Mouse (Mus musculus): ENCODE measurements around the gene Rreb1. TPM values are rescaled to one million over a fixed set of nuclear protein-coding genes. Genes with fewer than 3 reads are reported as not detected.
"Not testable (repeated sequence)": the region's sequence is repeated elsewhere in the genome, so short reads cannot be mapped to it uniquely, and the experiment has no call there.

The Rreb1 gene
- polyA plus RNA-seq, 1 experiment from 2014 or later: 21.2 TPM

DNA sequence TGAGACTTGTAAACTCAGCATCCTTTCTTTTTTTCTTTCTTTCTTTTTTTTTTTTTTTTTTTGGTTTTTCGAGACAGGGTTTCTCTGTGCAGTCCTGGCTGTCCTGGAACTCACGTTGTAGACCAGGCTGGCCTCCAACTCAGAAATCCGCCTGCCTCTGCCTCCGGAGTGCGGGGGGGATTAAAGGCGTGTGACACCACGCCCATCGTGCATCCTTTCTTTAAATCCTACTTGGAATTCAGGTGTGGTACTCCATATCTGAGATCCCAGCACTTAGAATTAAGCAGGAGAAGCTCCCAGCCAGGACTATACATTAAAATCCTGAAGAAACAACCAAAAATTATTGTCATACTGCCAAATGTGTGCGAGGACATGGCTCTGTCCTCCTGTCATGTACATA, 57.6 kb downstream of the Rreb1 start:
- not testable (repeated sequence) for H3K4me3 ChIP-seq (ENCODE audit: low read depth, low read length); H3K27ac ChIP-seq (ENCODE audit: low read length); ATAC-seq (ENCODE audit: insufficient number of reproducible peaks, insufficient read depth, low FRiP score, low read depth); H3K9me3 ChIP-seq (ENCODE audit: control insufficient read depth, low read depth, low read length); H3K4me2 ChIP-seq (replicated peaks; ENCODE audit: low read depth, low read length); H3K27me3 ChIP-seq (ENCODE audit: control insufficient read depth, insufficient read depth, low read length); H3K36me3 ChIP-seq (ENCODE audit: control insufficient read depth, insufficient read depth, low read length); H3K9ac ChIP-seq (replicated peaks; ENCODE audit: low read depth, low read length)
- WGBS: 87% methylated on average over 9 of the region's 9 CpGs
- peaks cover 16% of the 10 kb centered on the region for H3K4me1 ChIP-seq (ENCODE audit: control insufficient read depth, insufficient read depth, low read length)

DNA sequence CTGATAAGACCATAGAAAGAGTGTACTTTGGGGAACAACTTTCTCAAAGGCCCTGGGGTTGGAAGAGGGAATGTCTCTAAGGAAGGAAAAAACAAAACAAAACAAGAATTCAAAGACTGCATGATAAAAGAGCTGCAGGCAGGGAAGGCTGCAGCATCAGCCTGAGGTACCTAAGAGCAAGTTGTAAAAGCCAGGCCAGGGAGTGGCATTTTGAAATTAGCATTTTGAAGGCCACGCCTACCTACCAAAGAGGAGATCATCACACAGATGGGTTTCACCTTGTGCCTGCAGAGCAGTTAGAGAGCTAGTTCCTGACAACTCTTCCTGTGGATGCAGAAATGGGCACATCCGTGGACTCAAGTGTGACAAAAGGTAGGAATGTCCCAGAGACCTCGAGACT, 59.2 kb downstream of the Rreb1 start:
- 0 out of 2 replicates have a peak, but pooled peaks cover 5% of the 10 kb centered on the region for H3K4me1 ChIP-seq (ENCODE audit: control insufficient read depth, insufficient read depth, low read length)
- no peak for ATAC-seq (ENCODE audit: insufficient number of reproducible peaks, insufficient read depth, low FRiP score, low read depth)
- H3K36me3 ChIP-seq (ENCODE audit: control insufficient read depth, insufficient read depth, low read length): no peaks in the 10 kb centered on the region
- WGBS: 64% methylated on average over 3 of the region's 3 CpGs
- no peaks in the 10 kb centered on the region for H3K27me3 ChIP-seq (ENCODE audit: control insufficient read depth, insufficient read depth, low read length)
- no peak overlapping the region for H3K27ac ChIP-seq (ENCODE audit: low read length)
- H3K9ac ChIP-seq (replicated peaks; ENCODE audit: low read depth, low read length): no peak overlapping the region
- no peak overlapping the region for H3K4me2 ChIP-seq (replicated peaks; ENCODE audit: low read depth, low read length)
- H3K4me3 ChIP-seq (ENCODE audit: low read depth, low read length): no peak overlapping the region
- no peaks in the 10 kb centered on the region for H3K9me3 ChIP-seq (ENCODE audit: control insufficient read depth, low read depth, low read length)

DNA sequence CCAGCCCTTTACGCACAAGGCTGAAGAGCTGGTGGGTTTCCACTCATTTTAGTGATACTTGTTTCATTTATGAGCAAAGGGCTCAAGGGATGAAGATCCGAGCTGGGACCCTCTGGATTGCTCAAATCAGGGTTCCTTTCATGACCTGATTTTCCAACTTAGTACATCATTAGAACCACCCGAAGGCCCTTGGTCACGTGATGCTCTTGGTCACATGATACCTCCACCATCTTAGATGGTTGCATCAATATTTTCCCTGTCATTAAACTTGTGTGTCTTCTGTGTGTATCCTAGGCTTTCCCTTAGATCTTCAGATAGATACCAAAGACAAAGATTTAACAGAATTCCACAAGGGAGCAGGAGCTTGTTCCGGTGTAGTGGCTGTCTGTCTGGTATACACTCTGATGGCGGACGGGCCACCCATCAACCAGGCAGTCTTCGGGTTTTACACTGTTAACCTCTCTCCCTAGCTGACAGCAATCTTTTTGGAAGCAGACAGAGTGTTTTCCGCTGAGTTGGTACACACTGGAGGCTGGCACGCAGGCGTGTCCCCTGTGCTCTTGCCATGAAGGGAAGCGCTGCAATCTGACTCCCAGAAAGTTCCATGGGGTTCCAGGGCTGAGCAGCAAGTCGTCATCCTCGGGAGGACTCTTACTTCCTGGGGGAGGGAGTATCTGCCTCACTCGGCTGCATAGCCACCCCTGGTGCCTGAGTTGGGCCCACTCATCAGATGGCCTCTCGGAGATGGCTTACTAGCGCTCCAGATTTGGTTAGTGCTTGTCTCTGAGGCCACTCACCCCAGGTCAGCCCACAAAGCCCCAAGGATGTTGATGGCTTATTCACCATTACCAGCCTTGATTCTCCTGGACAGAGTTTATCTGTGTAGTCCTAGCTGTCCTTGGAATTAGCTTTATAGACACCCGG, 60.3 kb downstream of the Rreb1 start:
- Histone ChIP-seq H3K4me1 (ENCODE audit: control insufficient read depth, insufficient read depth, low read length) (0 out of 2 replicates have a peak, but pooled peaks cover under 1% of the 10 kb centered on the region), H3K36me3 (ENCODE audit: control insufficient read depth, insufficient read depth, low read length) (no peaks in the 10 kb centered on the region), H3K27me3 (ENCODE audit: control insufficient read depth, insufficient read depth, low read length) (no peaks in the 10 kb centered on the region), H3K4me3 (ENCODE audit: low read depth, low read length) (no peak overlapping the region), H3K9ac (replicated peaks; ENCODE audit: low read depth, low read length) (no peak overlapping the region), H3K9me3 (ENCODE audit: control insufficient read depth, low read depth, low read length) (no peaks in the 10 kb centered on the region), H3K27ac (ENCODE audit: low read length) (no peak overlapping the region), H3K4me2 (replicated peaks; ENCODE audit: low read depth, low read length) (no peak overlapping the region)
- ATAC-seq (ENCODE audit: insufficient number of reproducible peaks, insufficient read depth, low FRiP score, low read depth): no peak
- WGBS: 91% methylated on average over 18 of the region's 18 CpGs

DNA sequence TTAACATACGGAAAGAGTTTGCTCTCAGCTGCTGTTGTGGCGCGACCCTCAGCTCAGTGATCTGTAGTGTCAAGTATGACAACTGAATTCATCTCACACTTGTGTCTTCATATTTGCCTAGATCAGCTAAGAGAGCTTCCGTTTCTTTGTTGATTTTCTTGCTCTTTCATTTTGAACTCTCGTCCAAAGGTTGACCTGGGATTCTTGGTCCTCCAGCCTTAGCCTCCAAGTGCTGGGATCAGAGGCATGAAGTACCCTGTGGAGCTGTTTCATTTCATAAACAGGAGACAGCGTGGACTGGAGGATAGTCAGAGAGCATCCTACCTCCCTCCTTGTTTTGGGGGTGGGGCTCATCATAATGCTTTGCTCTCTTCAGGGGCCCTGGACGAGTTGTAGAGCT, 65.0 kb downstream of the Rreb1 start:
- peaks cover 4% of the 10 kb centered on the region; the same call in 1 of the 2 replicates for H3K4me1 ChIP-seq (ENCODE audit: control insufficient read depth, insufficient read depth, low read length)
- ATAC-seq (ENCODE audit: insufficient number of reproducible peaks, insufficient read depth, low FRiP score, low read depth): no peak
- no peaks in the 10 kb centered on the region for H3K9me3 ChIP-seq (ENCODE audit: control insufficient read depth, low read depth, low read length)
- 67% methylated on average over 7 of the region's 7 CpGs for WGBS
- no peak overlapping the region for H3K27ac ChIP-seq (ENCODE audit: low read length)
- no peak overlapping the region for H3K9ac ChIP-seq (replicated peaks; ENCODE audit: low read depth, low read length)
- H3K4me3 ChIP-seq (ENCODE audit: low read depth, low read length): no peak overlapping the region
- H3K36me3 ChIP-seq (ENCODE audit: control insufficient read depth, insufficient read depth, low read length): no peaks in the 10 kb centered on the region
- no peaks in the 10 kb centered on the region for H3K27me3 ChIP-seq (ENCODE audit: control insufficient read depth, insufficient read depth, low read length)
- H3K4me2 ChIP-seq (replicated peaks; ENCODE audit: low read depth, low read length): no peak overlapping the region

DNA sequence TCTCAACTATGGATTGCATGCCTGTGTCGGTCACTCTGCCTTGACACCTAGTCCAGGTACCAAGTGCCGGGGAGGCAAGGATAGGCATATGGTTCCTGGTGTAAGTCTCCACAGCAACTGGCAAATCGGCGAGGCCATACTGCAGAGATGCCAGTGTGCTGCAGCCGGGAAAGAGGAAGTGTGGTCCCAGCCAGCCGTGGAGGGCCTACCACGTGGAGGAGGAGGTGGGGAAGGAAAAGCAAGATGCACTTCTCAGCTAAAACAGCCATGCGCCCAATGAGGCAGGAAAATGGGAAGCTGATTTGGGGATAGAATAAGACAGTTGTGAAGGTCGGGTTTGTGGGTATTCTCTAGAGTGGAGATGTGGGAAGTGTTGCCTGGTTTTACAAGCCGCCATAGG, 65.6 kb downstream of the Rreb1 start:
- Histone ChIP-seq H3K36me3 (ENCODE audit: control insufficient read depth, insufficient read depth, low read length) (no peaks in the 10 kb centered on the region), H3K27me3 (ENCODE audit: control insufficient read depth, insufficient read depth, low read length) (no peaks in the 10 kb centered on the region), H3K27ac (ENCODE audit: low read length) (no peak overlapping the region), H3K9ac (replicated peaks; ENCODE audit: low read depth, low read length) (no peak overlapping the region), H3K4me2 (replicated peaks; ENCODE audit: low read depth, low read length) (no peak overlapping the region), H3K9me3 (ENCODE audit: control insufficient read depth, low read depth, low read length) (no peaks in the 10 kb centered on the region), H3K4me3 (ENCODE audit: low read depth, low read length) (no peak overlapping the region), H3K4me1 (ENCODE audit: control insufficient read depth, insufficient read depth, low read length) (peaks cover 4% of the 10 kb centered on the region; the same call in 1 of the 2 replicates)
- ATAC-seq (ENCODE audit: insufficient number of reproducible peaks, insufficient read depth, low FRiP score, low read depth): no peak
- WGBS: 78% methylated on average over 10 of the region's 10 CpGs

DNA sequence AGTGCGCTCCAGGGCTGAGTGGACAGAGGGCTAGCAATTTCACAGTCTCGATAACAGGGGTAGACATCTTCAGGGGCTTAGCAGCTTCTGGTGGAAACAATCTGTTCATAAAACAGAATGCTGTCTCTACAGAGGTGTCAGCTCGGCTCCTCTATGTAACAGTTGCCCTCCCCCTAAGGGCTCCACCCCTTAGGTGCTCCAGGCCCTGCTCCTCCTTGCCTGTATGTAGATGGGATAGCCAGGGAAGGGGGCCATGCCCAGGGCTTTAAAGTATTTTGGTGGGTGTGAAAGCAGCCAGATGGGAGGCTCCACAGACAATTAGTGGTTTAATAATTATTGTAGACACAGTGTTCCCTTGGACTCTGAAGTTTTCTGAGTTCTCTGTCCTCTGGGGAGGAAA, 67.0 kb downstream of the Rreb1 start:
- Histone ChIP-seq H3K4me3 (ENCODE audit: low read depth, low read length) (no peak overlapping the region), H3K4me1 (ENCODE audit: control insufficient read depth, insufficient read depth, low read length) (peaks cover 4% of the 10 kb centered on the region; the same call in 1 of the 2 replicates), H3K36me3 (ENCODE audit: control insufficient read depth, insufficient read depth, low read length) (no peaks in the 10 kb centered on the region), H3K27me3 (ENCODE audit: control insufficient read depth, insufficient read depth, low read length) (no peaks in the 10 kb centered on the region), H3K9ac (replicated peaks; ENCODE audit: low read depth, low read length) (no peak overlapping the region), H3K9me3 (ENCODE audit: control insufficient read depth, low read depth, low read length) (no peaks in the 10 kb centered on the region), H3K4me2 (replicated peaks; ENCODE audit: low read depth, low read length) (no peak overlapping the region), H3K27ac (ENCODE audit: low read length) (peak overlapping the region; percentile 24; the same call in 1 of the 2 replicates)
- no peak for ATAC-seq (ENCODE audit: insufficient number of reproducible peaks, insufficient read depth, low FRiP score, low read depth)
- WGBS: 59% methylated on average over 3 of the region's 3 CpGs

DNA sequence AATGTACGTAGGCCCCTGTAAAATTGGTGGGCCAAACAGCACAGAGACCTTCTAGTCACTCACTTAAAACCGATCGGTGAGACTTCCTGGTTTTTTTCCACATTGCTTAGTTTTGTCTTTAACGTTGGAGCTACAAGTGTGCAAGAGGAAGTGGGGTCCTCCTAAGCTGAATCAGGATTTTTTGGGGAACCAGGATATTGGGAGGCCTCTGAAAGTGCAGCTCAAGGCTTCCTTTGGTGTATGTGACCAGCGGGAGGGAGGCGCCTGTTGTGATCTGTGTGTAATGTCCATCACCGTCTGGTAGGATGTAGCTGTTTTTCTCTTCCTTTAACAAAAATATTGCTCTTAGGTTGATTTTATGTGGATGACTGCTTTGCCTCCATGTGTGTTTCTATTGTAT, 67.4 kb downstream of the Rreb1 start:
- Histone ChIP-seq H3K4me3 (ENCODE audit: low read depth, low read length) (no peak overlapping the region), H3K9me3 (ENCODE audit: control insufficient read depth, low read depth, low read length) (no peaks in the 10 kb centered on the region), H3K27ac (ENCODE audit: low read length) (no peak overlapping the region), H3K27me3 (ENCODE audit: control insufficient read depth, insufficient read depth, low read length) (no peaks in the 10 kb centered on the region), H3K4me1 (ENCODE audit: control insufficient read depth, insufficient read depth, low read length) (peaks cover 4% of the 10 kb centered on the region; the same call in 1 of the 2 replicates), H3K9ac (replicated peaks; ENCODE audit: low read depth, low read length) (no peak overlapping the region), H3K36me3 (ENCODE audit: control insufficient read depth, insufficient read depth, low read length) (no peaks in the 10 kb centered on the region), H3K4me2 (replicated peaks; ENCODE audit: low read depth, low read length) (no peak overlapping the region)
- WGBS: 79% methylated on average over 7 of the region's 7 CpGs
- ATAC-seq (ENCODE audit: insufficient number of reproducible peaks, insufficient read depth, low FRiP score, low read depth): no peak

DNA sequence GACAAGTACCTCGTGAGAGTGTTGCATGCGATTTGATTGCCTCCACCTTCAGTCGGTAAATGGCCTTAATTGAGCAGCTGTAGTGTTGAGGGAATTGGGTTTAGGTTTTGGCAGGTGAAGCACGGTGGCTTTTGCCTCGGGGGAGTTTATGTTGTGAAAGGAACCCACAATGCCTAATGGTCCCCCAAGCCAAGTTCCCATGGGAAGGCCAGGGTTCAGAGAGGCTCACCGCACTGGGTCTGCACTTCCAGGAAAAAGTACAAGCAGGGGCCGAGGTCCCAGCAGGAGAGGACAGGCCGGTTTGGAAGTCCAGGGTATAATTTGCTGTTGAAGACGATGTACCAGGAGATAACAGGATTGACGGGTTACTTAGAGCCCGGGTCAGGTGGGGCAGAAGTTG, 68.3 kb downstream of the Rreb1 start:
- Histone ChIP-seq H3K9ac (replicated peaks; ENCODE audit: low read depth, low read length) (no peak overlapping the region), H3K4me2 (replicated peaks; ENCODE audit: low read depth, low read length) (no peak overlapping the region), H3K27ac (ENCODE audit: low read length) (no peak overlapping the region), H3K36me3 (ENCODE audit: control insufficient read depth, insufficient read depth, low read length) (no peaks in the 10 kb centered on the region), H3K27me3 (ENCODE audit: control insufficient read depth, insufficient read depth, low read length) (no peaks in the 10 kb centered on the region), H3K4me3 (ENCODE audit: low read depth, low read length) (no peak overlapping the region), H3K9me3 (ENCODE audit: control insufficient read depth, low read depth, low read length) (no peaks in the 10 kb centered on the region), H3K4me1 (ENCODE audit: control insufficient read depth, insufficient read depth, low read length) (peaks cover 4% of the 10 kb centered on the region; the same call in 1 of the 2 replicates)
- 78% methylated on average over 11 of the region's 11 CpGs for WGBS
- no peak for ATAC-seq (ENCODE audit: insufficient number of reproducible peaks, insufficient read depth, low FRiP score, low read depth)

All from stomach, embryonic 14.5 days (tissue).